Mouse (Mus musculus) heart, postnatal 0 days (tissue): ENCODE data around the gene Kdm7a.

ENCODE experiments used
- CTCF ChIP-seq: IDR thresholded peaks from 2 replicates; pipeline ENCODE4 v1.5.1; 2016; ENCODE audit warnings: antibody characterized with exemption, control low read depth, low read depth
- EP300 ChIP-seq: IDR thresholded peaks from 2 replicates; pipeline ENCODE4 v1.6.1; 2016; ENCODE audit warnings: antibody characterized with exemption, low read depth

- TF ChIP-seq CTCF (no peak), EP300 (no peak)
Measured at GRCm38 (mm10) chr6:39132556-39132955, 74.0 kb downstream of the Kdm7a start.
